Mouse (Mus musculus) hindbrain, embryonic 11.5 days (tissue): Measurements from ENCODE around the gene Mast1. TPM values are rescaled to one million over a fixed set of nuclear protein-coding genes. Genes with fewer than 3 reads are reported as not detected.
A peak's percentile ranks its signal among the peaks of the same experiment; 100 is the strongest.

Source experiments
- ATAC-seq: fragments of 200-750 bp; cut with Nextera tagmentation; 2 replicates; pipeline ENCODE4 v1.8.0; 2017; ENCODE audit warnings: mild to moderate bottlenecking, moderate TSS enrichment, moderate library complexity; ENCODE audit not compliant: low FRiP score
- DNase-seq: peaks from one replicate; pipeline ENCODE4 v3.0.0-alpha.2; 2015; ENCODE audit warnings: low spot score
- H3K27ac ChIP-seq: fragments of 300-500 bp; sonication (generic); 2 replicates; pipeline ENCODE4 v1.5.1; 2014; ENCODE audit warnings: mild to moderate bottlenecking, low read depth, low read length
- H3K27me3 ChIP-seq: fragments of 300-500 bp; sonication (generic); 2 replicates; pipeline ENCODE4 v1.6.1; 2014; ENCODE audit warnings: mild to moderate bottlenecking, low read length, moderate library complexity, mixed read lengths; ENCODE audit not compliant: control insufficient read depth, insufficient read depth
- H3K36me3 ChIP-seq: fragments of 300-500 bp; sonication (generic); 2 replicates; pipeline ENCODE4 v1.6.1; 2014; ENCODE audit warnings: mild to moderate bottlenecking, low read length, moderate library complexity, mixed read lengths; ENCODE audit not compliant: control insufficient read depth, insufficient read depth
- H3K4me1 ChIP-seq: fragments of 300-500 bp; sonication (generic); replicated peaks from 2 replicates; pipeline ENCODE4 v1.6.1; 2014; ENCODE audit warnings: low read length, mixed read lengths; ENCODE audit not compliant: control insufficient read depth, insufficient read depth
- H3K4me2 ChIP-seq: fragments of 300-500 bp; sonication (generic); replicated peaks from 2 replicates; pipeline ENCODE4 v1.6.1; 2014; ENCODE audit warnings: mild to moderate bottlenecking, low read depth, low read length
- H3K4me3 ChIP-seq: fragments of 300-500 bp; sonication (generic); 2 replicates; pipeline ENCODE4 v1.5.1; 2014; ENCODE audit warnings: low read depth, low read length
- H3K9ac ChIP-seq: fragments of 300-500 bp; sonication (generic); 2 replicates; pipeline ENCODE4 v1.6.1; 2014; ENCODE audit warnings: low read depth, low read length
- H3K9me3 ChIP-seq: fragments of 300-500 bp; sonication (generic); 2 replicates; pipeline ENCODE4 v1.6.1; 2016; ENCODE audit warnings: low read length; ENCODE audit not compliant: control insufficient read depth
- WGBS: fragments of 180-500 bp; shearing (Covaris S2); extraction: QIAGEN DNeasy Blood & Tissue Kit; methylation state at CpG from one replicate; pipeline ENCODE4 v1.1.7; 2014; 5-methylcytosine and 5-hydroxymethylcytosine counted together
- polyA plus RNA-seq: library from polyadenylated mRNA; unstranded; fragments of >200 nt; fragmentation: Nextera tagmentation; extraction: Ambion mirVana; gene quantifications from 2 replicates; pipeline ENCODE4 v1.2.1, GENCODE M21; 2014

Gene Mast1
- polyA plus RNA-seq, 1 experiment from 2014 or later: 11.4 TPM

DNA sequence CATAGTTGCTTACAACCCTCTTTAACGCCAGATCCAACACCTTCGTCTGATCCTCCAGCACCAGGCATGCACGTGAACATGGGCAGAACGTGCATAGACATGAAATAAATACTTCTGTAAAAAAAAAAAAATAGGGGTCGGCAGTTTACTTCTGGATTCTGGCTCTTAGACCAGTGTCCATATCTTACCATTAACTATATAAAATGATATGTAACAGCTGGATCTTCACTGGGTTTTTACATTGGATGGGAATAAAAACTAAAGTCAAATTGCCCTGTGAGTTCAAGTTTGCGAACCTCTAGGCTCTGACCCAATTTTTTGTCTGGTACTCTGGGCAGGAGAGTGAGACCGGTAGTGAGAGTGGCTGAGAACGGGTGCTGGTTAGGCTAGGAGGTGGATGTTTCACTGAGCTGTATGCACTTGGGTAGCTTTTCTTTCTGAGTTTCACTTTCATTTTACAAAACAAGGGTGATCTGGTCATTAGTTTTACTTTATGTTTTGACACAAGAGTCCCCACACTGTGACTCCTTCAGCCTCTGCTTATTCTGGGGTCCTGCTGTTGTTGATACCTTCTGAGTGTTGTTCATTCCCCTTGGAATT lies 37.5 kb upstream of the Mast1 start:
- H3K27ac ChIP-seq: no peak overlapping the region

DNA sequence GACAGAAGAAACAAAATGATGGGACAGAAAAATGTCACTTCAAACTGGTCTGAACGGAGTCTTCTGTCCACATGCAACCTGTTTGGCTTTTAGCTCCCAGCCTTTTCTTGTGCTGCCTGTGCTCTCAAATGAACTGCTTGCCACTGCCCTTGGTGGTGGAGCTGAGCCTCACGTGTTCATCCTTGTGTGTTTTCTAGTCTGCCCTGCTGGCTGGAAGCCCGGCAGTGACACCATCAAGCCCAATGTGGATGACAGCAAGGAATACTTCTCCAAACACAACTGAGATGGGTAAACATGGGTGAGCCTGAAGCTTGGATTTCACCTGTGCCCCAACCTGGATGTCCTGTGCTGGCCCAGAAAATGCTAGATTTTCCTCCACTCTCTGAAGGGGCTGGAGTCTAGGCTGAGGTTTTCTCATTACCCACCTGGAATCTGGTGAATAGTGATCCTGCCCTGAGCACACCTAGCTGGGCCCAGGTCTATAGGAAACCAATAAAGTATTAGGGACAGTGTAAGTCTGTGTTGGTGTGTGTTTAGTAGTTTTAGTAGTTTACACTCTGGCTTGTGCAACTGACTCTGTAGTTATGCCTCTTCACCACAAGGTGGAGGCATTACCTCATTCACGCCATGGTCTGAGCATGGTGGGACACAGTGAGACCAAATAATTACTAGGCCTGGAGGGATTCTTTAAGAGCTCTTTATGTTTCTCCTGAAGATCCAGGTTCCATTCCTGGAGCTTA lies 36.8 kb upstream of the Mast1 start:
- Histone ChIP-seq H3K4me1 (peaks cover 19% of the 10 kb centered on the region; the same call in 1 of the 2 replicates), H3K9ac (no peak overlapping the region), H3K36me3 (0 out of 2 replicates have a peak, but pooled peaks cover 2% of the 10 kb centered on the region)

More for the DNA sequence above, 37.5 kb upstream of the Mast1 start:
- WGBS: 85% methylated on average over 8 of the region's 8 CpGs
- Histone ChIP-seq H3K9me3 (no peaks in the 10 kb centered on the region), H3K4me2 (no peak overlapping the region), H3K4me1 (peaks cover 22% of the 10 kb centered on the region; the same call in 1 of the 2 replicates), H3K9ac (no peak overlapping the region), H3K27me3 (peaks cover 27% of the 10 kb centered on the region), H3K4me3 (no peak overlapping the region), H3K36me3 (0 out of 2 replicates have a peak, but pooled peaks cover 2% of the 10 kb centered on the region)
- DNase-seq: no peak
- ATAC-seq: no peak

DNA sequence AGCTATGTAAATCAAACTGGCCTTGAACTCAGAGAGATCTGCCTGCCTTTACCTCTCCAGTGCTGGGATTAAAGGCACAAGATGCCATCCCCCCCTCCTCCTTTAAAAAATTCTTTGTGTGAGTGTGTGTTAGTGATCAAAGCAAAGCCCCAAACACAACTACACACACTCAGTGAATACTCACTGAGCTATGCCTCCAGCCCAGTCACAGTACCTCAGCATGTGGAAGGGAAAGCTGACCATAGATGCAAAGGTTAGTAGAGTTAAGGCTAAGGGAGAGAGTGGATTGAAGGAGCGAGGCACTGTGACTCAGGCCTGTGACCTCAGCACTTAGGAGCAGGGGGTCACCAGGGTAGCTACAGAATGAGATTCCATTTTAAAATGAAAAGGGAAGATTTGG lies 35.9 kb upstream of the Mast1 start:
- Histone ChIP-seq H3K27ac (no peak overlapping the region), H3K9me3 (no peaks in the 10 kb centered on the region), H3K4me3 (no peak overlapping the region), H3K27me3 (peaks cover 13% of the 10 kb centered on the region), H3K9ac (no peak overlapping the region), H3K4me1 (peaks cover 21% of the 10 kb centered on the region; the same call in 1 of the 2 replicates), H3K4me2 (no peak overlapping the region), H3K36me3 (0 out of 2 replicates have a peak, but pooled peaks cover 2% of the 10 kb centered on the region)
- 82% methylated on average over 1 of the region's 1 CpGs for WGBS
- DNase-seq: no peak
- ATAC-seq: no peak

More for the DNA sequence above, 36.8 kb upstream of the Mast1 start:
- no peak for ATAC-seq
- peaks cover 21% of the 10 kb centered on the region for H3K27me3 ChIP-seq
- no peaks in the 10 kb centered on the region for H3K9me3 ChIP-seq
- no peak overlapping the region for H3K27ac ChIP-seq
- H3K4me3 ChIP-seq: no peak overlapping the region
- 73% methylated on average over 4 of the region's 4 CpGs for WGBS
- H3K4me2 ChIP-seq: no peak overlapping the region
- DNase-seq: peak; percentile 68

DNA sequence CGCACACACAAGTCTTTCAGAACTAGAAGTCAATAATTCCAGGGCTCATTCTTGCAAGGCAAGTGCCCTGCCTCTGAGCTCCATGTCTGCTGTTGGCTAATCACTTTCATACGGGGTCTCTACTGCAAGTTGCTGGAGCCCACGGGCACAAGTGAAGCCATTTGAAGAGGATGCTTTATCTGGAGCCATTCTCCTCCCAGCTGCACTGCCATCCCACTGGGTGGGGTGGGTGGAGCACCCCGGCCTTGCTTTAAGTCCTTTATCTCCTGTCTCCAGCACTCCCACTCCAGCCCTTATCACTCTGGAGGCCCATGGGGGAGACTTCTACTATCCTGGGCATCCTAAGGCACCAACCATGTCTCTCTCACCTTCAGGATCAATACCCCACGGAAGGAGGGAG lies 33.8 kb upstream of the Mast1 start:
- Histone ChIP-seq H3K4me1 (peaks cover 11% of the 10 kb centered on the region; the same call in 1 of the 2 replicates), H3K27ac (0 out of 2 replicates have a peak overlapping the region, but pooled peaks have one; percentile 17), H3K4me3 (peak overlapping the region; percentile 89), H3K36me3 (0 out of 2 replicates have a peak, but pooled peaks cover 2% of the 10 kb centered on the region), H3K4me2 (peak overlapping the region; percentile 85), H3K27me3 (no peaks in the 10 kb centered on the region), H3K9me3 (no peaks in the 10 kb centered on the region), H3K9ac (peak overlapping the region; percentile 97)
- DNase-seq (no peak), ATAC-seq (no peak)
- WGBS: 65% methylated on average over 5 of the region's 5 CpGs

DNA sequence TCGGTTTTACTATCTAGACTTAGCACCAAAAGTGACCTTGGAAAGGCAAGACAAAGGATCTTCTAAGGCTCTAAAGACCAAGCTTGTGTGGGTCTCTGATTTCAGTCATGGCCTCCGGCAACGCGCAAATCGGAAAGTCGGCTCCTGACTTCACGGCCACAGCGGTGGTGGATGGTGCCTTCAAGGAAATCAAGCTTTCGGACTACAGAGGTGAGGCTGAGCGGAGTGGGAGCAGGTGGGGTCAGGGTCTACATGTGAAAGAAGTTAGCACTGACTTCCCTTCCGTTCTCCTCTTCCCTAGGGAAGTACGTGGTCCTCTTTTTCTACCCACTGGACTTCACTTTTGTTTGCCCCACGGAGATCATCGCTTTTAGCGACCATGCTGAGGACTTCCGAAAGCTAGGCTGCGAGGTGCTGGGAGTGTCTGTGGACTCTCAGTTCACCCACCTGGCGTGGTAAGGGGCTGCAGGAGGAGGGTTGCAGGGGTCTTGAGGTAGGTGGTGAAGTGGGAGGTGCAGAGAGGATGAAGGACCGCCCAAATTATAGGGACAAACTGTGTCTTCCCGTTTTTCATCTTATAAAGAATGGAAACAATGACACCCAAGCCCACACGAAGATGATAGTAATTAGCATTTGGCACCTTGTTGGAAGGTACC lies 33.1 kb upstream of the Mast1 start:
- no peaks in the 10 kb centered on the region for H3K9me3 ChIP-seq
- H3K4me1 ChIP-seq: peaks cover 11% of the 10 kb centered on the region
- peak overlapping the region; percentile 97 for H3K9ac ChIP-seq
- H3K4me2 ChIP-seq: peak overlapping the region; percentile 85
- H3K36me3 ChIP-seq: 0 out of 2 replicates have a peak, but pooled peaks cover 2% of the 10 kb centered on the region
- WGBS: 14% methylated on average over 21 of the region's 21 CpGs
- H3K27me3 ChIP-seq: no peaks in the 10 kb centered on the region
- H3K27ac ChIP-seq: peak overlapping the region; percentile 63
- DNase-seq: peak; percentile 68
- ATAC-seq: no peak
- peak overlapping the region; percentile 89 for H3K4me3 ChIP-seq

DNA sequence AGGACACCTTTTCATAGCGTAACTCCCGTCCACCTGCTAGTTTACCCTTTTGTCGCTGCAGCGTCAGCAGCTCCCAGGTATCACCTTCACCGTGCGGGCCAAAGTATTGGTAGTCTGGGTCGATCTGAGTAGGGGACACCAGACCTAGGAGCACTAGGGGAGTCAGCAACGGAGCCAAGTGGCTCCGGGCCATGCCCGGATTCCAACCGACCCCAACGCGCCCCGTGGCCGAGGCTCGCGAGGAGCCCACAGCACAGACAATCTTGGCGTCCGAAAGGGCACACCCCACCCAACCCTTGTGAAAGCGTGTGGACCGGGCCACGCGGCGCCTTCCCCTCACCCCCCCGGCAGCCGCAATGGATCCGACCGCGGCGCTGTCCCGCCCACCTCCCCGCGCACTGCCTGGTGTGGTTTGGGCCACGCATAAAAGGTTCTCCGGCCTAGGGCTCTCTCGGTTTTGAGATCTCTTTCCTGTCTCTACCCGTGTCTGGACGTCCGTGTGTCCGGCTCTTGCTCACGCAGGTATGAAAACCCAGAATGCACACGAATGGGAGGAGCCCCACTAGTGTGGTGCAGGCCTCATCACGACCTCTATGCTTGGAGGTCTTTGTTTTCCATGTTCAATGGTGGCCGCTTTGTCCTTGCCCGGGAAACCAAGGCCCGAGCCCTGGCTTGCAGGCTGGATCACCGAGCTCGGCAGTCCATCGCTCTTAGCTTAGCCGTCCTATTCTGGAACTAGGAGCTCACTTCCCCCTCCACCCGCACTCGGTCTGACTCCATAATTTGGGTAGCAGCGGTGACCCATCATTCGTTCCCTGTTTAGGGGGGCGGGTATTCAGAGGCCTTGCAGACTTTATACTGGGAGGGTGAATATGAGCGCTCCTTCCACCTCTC lies 32.3 kb upstream of the Mast1 start, which contains the start of the genes Gm49661, Prdx2 and Rnaseh2a:
Gm49661 (minus strand) TSS at position 193 of the 894 bp plus-strand sequence.
Prdx2 (plus strand) TSS at position 347 of the 894 bp plus-strand sequence.
Rnaseh2a (minus strand) TSS at position 527 of the 894 bp plus-strand sequence.
- Histone ChIP-seq H3K36me3 (0 out of 2 replicates have a peak, but pooled peaks cover 2% of the 10 kb centered on the region), H3K9me3 (no peaks in the 10 kb centered on the region), H3K27ac (peak within 1 kb of the TSS; percentile 63), H3K9ac (peak within 1 kb of the TSS; percentile 97), H3K27me3 (no peaks in the 10 kb centered on the region), H3K4me3 (peak within 1 kb of the TSS; percentile 89), H3K4me2 (peak within 1 kb of the TSS; percentile 85), H3K4me1 (peaks cover 15% of the 10 kb centered on the region)
- DNase-seq (peak; percentile 88), ATAC-seq (peak; percentile 67)
- WGBS: under 1% methylated on average over 56 of the region's 56 CpGs

DNA sequence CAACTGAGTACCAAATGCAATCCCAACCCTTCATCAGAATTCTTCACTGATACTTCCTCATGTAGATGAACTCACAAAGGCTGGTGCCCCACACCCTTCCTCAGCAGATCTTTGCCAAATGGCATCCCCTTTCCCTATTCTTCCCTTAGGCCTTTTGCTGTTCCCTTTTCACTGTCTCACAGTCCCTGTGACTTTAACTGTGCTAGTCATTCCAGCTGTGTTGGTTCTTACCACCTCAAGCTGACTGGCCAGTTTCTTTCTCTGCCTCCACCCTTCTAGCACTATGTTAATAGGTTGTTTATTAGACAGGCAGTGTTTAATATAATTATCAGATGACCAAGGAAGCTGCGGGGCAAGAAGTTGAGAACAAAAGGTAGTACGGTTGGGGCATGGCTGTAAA lies 31.5 kb upstream of the Mast1 start:
- peaks cover 15% of the 10 kb centered on the region for H3K4me1 ChIP-seq
- H3K27ac ChIP-seq: peak overlapping the region; percentile 63; the same call in 1 of the 2 replicates
- H3K9ac ChIP-seq: peak overlapping the region; percentile 97

More for the DNA sequence above, 31.5 kb upstream of the Mast1 start:
- Histone ChIP-seq H3K27me3 (no peaks in the 10 kb centered on the region), H3K4me3 (peak overlapping the region; percentile 89), H3K36me3 (0 out of 2 replicates have a peak, but pooled peaks cover 2% of the 10 kb centered on the region), H3K4me2 (peak overlapping the region; percentile 85), H3K9me3 (no peaks in the 10 kb centered on the region)
- DNase-seq (peak; percentile 14), ATAC-seq (no peak)
- 39% methylated on average over 2 of the region's 2 CpGs for WGBS
